ENCODE assay signal across 29 mouse cellular contexts in the genomic region with DNA sequence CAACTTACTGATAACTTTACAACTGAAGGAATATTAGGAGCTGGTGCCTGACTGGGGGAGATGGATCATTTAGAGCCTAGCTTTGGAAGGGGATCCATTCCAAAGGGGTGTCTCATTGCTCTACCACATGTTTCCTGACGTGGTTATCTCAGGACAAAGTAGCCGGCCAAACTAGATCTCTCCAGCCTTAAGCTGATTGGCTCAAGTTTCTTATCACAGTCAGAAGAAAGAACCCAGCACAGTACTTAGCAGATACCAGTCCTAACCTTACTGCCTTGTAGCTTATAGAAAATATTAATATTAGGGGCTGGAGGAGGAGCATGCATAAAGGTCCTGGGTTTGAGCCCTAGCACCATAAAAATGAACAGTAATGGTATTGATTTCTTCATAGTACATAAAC. TPM values are rescaled to one million over a fixed set of nuclear protein-coding genes. Genes with fewer than 3 reads are reported as not detected.
"Had no signal": no experiment of that assay in that cellular context is flagged by ENCODE, and none has a peak within 500 bp of the region (broad histone marks: within the 10 kb centered on the region; RNA-seq: fewer than 3 reads in every experiment).

No protein-coding gene starts in this region.

- H3K27ac ChIP-seq: kidney, postnatal 0 days; layer of hippocampus, adult 2 months; left cerebral cortex, adult 2 months; liver, embryonic 15.5 days; macrophage; neural tube, embryonic 12.5 days; neural tube, embryonic 15.5 days had no signal

- ATAC-seq: inflammation-experienced regulatory T-cells, adult 6 months; intestine, embryonic 16.5 days; lung, postnatal 0 days had no signal

- H3K36me3 ChIP-seq: neural tube, embryonic 12.5 days had no signal

- H3K4me1 ChIP-seq: neural tube, embryonic 15.5 days had no signal

- H3K9me3 ChIP-seq: liver, embryonic 15.5 days; megakaryocyte, embryonic 14.5 days; neural tube, embryonic 12.5 days; neural tube, embryonic 15.5 days had no signal

- H3K4me3 ChIP-seq: layer of hippocampus, adult 2 months; left cerebral cortex, adult 2 months; liver, embryonic 15.5 days; megakaryocyte, embryonic 14.5 days; neural tube, embryonic 12.5 days; neural tube, embryonic 15.5 days had no signal

- H3K27me3 ChIP-seq: liver, embryonic 15.5 days; megakaryocyte, embryonic 14.5 days; neural tube, embryonic 12.5 days; neural tube, embryonic 15.5 days had no signal

- H3K4me2 ChIP-seq: liver, embryonic 15.5 days; lung, embryonic 14.5 days; midbrain, embryonic 11.5 days; neural tube, embryonic 12.5 days; neural tube, embryonic 15.5 days had no signal

- DNase-seq: kidney, adult 18-20 months; kidney, adult 9 months; kidney, postnatal 25 days; layer of hippocampus, adult 9-11 months; lung, embryonic 14.5 days; midbrain, embryonic 14.5 days; retina, postnatal 1 day; thymus, adult 18-20 months; thymus, postnatal 36 days had no signal

- H3K9ac ChIP-seq: liver, embryonic 15.5 days; lung, embryonic 14.5 days; neural tube, embryonic 12.5 days; neural tube, embryonic 15.5 days had no signal

RNA-seq across cellular contexts. Expression of a gene that starts 55.8 kb away (rescaled TPM):
- total RNA-seq: layer of hippocampus, adult 2 months; layer of hippocampus, postnatal 25 days; left cerebral cortex, adult 2 months; left cerebral cortex, postnatal 10 days; left cerebral cortex, postnatal 36 days had no signal
- polyA plus RNA-seq: large intestine, adult 2 months; macrophage; small intestine, adult 2 months; spleen, adult 2 months; testis, adult 2 months; urinary bladder, adult 2 months had no signal
